Mouse (Mus musculus): ENCODE measurements around the gene Lmf2.

The Lmf2 gene

DNA sequence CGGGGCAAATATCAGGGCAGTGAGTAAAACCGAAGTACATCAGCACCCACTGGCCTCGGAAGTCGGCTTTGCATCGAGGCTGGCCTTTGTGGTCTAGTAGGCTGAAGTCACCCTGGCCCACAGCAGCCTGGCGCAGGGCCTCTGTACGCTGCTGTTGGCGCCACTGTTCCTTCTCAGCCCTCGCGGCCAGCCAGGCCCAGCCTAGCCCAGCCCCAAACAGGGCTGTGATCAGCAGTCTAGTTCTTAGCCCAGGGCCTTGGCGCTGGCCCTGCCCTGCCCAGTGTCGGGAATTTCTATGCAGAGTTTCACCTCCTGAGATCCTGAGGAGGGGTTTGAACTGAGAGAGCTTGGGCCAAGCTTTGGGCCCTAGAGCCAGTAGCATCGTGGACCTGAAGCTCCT lies 16.6 kb upstream of the Lmf2 start:
- no peak for DNase-seq

DNA sequence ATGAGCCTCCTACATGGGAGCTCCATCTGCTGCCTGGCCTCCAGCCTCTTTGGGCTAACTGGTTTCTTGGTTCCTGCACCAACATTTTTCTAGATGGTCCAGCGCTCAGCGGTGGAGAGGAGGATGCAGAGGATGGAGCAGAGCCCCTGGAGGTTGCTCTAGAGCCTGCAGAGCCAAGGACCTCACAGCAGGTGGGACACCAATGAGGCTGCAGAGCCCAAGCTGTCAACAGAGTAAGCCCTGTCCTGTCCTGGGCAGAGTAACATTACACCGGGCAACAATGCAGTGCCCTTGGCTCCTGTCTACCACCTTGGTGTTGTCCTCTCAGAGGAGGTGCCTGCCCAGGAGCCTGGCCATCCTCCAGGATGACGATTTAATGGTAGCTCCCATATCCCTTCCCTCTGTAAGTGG lies 9.7 kb upstream of the Lmf2 start:
- no peak for DNase-seq

DNA sequence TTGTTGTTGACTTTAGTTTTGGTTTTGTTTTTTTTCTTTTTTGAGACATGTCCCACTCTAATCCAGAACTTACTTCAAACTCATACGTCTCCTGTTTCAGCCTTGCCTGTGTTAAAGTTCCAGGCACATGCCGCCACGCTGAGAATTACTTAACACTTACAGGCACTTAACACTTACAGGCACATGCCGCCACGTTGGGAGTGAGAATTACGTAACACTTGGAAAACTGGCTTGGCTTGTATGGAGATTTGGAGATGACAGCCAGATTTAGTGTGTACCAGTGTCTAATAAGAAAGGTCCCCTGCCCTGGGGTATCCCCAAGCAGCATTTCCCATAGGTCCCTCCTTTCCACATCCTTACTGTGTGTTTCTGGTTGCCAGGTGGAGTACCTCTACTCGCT lies 7.6 kb upstream of the Lmf2 start:
- DNase-seq = peak; percentile 85

DNA sequence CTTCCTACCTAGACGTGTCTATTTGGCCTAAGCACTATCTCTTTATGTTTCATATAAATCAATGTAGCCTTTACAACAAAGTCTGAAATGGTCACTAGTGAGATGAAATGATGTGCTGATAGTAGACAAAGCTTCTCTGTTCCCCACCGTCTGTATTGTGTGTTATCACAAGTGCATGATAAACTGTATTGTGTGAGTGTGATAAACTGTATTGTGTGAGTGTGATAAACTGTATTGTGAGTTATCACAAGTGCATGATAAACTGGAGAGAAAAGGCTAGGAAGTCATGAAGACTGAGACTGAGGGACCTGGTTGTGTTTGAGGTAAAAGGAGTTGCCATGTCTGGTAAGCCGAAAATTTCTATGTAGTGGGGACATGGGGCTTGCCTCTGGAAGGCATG lies 3.3 kb upstream of the Lmf2 start:
- no peak for DNase-seq

DNA sequence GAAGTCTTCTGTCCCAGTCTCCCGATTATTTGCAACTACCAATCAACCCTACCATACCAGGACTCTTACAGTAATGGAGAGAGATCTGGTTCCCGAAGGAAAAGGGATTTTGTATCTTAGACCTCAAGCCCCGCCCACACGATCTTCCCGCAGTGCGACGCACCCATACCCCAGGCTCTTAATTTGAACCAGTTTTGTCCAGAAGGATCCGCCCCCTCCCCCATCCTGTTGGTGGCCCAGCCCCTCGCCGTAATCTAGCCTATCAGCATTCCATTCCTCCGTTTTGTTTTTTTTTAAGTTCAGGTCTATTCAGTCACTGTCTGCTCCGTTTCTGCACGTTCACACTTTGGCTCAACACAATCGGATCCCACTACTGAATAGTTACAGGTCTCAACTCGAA lies 913 bp upstream of the Lmf2 start:
- DNase-seq = peak; percentile 79

DNA sequence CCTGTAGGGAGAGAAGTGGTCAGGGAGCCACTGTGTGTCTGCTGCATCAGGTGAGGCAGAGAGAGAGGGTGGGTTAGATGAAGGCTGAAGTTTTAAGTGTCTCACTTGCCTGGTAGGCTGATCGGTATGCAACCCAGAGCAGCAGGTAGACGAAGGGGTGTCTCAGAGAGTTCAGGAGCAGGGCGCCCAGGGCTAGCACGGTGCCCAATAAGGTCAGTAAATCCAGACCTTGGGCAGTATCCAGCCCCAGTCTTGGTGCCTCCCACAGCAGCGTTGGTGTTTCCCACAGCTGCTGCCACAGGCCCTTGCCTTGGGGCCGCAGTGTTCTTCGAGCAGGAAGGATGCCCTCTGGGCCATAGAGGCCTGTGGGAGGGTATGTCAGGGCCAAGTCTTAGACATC lies 1.0 kb downstream of the Lmf2 start:
- DNase-seq = no peak

DNA sequence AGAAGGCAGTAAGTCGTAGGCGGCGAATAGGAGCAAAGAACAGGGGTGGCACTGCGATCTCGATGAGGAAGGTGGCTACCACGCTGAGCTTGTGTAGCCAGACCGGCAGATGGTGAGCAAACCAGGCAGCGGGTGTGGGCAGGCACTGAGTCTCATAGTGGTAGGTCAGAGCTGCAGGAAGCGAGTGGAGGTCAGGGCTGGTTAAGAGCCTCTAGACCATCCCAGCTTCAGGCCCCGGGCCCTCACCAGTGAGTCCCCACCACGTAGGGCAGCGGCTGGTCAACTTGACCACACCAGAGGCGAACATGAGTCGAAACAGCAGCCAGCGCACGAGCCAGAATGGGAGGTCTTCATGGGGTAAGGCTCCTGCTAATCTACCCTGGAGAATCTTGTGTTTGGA lies 1.6 kb downstream of the Lmf2 start:
- no peak for DNase-seq

DNA sequence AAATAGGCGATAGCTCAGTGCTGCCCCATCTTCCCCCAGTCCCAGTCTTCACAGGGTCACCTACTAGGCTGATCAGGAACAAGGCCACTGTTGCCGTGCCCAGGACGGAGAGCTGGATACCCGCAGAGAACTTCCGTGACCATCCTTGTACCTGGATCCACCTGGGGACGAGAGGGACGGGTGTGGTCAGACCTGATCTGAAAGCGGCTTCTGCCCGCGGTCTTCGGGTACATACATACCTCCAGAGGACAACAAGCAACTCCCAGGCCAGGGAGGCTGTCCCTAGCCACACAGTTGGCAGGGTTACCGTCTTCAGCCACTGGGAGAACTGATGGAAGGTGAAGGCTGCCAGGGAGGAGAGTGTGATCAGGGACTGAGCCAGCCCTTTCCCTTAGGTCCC lies 2.7 kb downstream of the Lmf2 start:
- DNase-seq = no peak

DNA sequence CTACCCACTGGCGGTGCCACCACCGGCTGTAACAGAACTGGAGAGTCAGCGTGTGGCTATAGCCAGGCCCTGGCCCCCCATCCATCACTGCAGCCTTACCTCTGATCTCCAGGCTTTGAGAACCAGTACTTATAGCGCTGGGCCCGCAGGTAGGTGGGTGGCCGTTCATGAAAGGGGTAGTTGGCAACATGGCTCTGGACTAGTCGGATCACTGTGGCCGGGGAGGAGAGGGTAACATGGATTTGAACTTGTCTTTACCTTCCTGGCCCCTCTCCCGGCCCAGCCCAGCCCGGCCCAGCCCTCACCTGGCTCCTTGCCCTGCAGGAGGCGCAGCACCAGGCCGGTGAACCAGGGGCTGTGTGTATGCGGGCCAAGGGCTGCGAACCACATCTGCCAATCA lies 3.4 kb downstream of the Lmf2 start:
- no peak for DNase-seq

DNA sequence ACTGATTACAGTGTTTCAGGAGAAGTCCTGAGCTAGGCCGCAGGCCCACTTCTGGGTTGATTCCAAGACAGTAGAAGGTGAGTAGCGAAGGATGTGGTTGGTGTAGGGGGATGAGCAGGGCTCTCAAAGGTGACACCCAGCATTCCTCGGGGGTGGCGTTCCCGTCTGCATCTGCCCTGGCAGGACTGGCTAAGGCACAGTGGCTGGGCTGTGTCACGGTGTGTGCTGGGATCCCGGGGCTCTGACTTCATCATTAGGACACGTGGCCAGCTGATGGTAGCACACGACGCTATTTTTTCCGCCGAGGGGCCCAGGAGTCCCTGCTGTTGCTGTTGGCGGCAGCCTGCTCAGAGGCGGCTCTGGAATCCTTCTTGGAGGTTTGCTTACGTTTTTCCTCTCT lies 4.2 kb downstream of the Lmf2 start:
- no peak for DNase-seq

DNA sequence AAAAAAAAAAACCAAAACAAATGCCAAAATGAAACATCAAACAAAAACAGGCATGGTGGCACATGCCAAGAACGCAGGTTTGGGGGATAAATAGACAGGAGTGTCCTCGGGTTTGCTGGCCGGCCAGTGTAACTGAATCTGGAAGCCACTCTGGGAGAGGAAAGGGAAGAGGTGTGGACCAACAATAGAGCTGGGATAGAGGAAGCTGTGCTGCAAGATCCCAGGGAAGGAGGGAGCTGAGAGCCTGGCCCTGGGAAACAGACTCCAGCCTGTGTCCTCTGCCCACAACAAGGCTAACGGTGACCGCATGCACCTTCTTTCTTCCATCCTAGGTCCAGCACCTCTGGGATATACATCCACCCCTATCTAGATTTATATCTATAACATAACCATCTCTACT lies 5.0 kb downstream of the Lmf2 start:
- peak; percentile 45 for DNase-seq

DNA sequence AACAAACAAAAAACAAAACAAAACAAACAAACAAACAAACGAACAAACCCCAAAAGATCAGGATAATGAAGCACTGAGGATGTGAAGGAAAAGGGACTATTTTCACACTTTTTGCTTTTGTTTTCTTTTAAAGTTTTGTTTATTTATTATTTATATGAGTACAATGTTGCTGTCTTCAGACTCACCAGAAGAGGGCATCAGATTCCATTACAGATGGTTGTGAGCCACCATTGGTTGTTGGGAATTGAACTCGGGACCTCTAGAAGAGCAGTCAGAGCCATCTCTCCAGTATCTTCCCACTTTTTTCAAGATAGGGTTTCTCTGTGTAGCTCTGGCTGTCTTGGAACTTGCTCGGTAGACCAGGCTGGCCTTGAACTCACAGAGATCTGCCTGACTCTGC lies 12.1 kb downstream of the Lmf2 start:
- DNase-seq = peak; percentile 36

DNA sequence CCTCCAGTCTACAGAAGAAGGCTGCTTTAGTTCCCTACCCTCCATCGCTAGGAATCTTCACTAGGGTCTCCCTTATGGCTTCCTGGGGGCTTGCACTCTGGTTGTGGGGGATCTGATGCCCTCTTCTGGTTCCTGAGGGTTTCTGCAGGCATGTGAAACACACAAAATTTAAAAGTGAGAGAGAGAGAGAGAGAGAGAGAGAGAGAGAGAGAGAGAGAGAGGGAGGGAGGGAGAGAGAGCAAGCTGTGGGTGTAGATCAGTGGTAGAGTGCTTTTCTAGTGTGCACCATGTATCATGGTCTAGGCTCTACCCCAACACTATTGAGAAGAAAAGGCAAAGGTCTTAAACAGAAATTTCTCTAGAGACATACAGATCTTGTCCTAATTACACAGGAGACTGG lies 13.8 kb downstream of the Lmf2 start:
- DNase-seq = no peak

DNA sequence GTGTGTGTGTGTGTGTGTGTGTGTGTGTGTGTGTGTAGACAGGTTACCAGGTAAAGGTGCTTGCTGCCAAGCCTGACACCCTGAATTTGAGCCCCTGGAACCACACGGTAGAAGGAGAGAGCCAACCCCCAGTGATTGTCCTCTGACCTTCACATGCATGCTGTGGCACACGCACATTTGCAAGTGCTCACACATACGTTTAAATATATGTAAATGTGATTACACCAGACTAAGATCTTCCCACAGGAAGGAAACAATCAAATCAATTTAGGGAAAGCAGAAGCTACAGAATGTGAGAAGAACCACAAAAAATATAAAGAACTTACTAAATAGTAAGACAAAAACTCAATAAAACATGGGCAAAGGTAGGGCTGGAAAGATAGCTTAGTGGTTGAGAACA lies 15.3 kb downstream of the Lmf2 start:
- DNase-seq = no peak

DNA sequence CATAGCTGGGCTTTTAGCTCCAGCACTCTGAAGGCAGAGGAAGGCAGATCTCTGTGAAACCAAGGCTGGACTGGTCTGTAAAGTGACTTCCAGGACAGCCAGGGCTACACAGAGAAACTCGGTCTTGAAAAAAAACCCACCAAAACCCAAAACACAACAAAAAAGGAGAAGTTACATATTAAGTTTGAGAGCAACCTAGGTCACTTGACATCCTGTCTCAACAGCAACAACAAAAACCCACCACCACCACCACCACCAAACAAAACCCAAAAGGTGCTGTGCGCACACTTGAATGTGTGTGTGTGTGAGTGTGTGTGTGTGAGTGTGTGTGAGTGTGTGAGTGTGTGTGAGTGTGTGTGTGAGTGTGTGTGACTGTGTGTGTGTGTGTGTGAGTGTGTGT lies 15.8 kb downstream of the Lmf2 start:
- no peak for DNase-seq

DNA sequence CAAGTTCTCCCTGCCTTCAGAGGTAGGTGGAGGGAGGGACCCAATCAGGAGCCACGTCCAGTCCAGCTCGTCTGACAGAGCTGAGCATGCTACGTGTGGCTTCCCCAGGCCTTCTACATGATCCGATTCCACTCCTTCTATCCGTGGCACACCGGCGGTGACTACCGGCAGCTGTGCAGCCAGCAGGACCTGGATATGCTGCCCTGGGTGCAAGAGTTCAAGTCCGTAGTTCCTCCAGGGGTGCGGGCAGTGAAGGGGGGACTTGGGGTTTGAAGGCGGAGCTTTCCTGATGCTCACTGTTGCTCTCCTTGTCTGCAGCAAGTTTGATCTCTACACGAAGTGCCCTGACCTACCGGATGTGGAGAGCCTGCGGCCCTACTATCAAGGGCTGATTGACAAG lies 19.0 kb downstream of the Lmf2 start:
- DNase-seq = no peak

DNA sequence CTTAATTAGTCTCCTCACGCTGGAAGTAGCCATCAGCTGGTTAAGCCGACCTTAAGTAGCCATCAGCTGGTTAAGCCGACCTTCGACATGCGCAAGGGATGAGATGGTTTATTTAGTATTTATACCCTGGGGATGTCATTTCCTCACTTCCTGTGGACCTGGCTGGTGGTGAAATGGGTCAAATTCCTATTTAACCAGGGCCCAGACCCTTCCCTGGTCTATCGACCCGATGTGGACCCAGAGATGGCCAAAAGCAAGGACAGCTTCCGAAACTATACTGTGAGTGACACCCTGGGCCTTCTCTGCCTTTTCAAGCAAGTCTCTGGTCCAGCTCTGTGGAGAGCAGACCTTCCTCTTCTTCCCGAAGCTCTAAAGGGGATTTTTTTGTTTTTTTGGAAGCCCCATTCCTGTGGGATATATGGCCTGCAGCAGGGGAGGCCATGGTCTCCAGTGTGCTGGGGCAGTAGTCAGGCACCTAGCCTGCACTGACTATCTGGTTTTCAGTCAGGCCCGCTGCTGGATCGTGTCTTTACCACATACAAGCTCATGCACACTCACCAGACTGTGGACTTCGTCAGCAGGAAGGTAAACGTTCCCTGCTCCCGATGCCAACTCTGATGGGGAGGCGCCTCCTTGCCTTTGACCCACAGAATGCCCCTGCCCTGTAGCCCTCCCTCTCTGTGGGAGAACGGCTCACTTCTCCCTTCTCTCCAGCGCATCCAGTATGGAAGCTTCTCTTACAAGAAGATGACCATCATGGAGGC lies 20.5 kb downstream of the Lmf2 start:
- DNase-seq = no peak

DNA sequence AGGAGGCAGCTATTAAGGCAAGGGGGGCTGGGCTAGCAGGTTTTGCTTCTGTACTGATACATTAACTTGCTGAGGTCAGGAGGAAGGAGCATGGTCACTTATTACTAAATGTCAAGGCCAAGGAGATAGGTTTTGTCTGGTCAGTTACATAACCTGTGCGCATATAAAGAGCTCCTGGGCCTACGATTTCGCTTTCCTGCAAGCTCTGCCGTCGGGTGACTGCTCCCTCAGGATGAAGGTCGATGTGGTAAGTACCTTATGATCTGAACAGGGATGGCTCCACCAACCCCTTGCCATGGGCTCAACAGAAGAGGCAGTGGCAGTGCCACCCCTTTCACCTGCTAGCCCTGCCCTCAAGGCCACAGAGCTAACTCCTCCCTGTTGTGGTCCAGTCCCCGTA lies 21.2 kb downstream of the Lmf2 start, which contains the start of gene Miox:
TSS of gene Miox (plus strand) at position 128 of the 400 bp plus-strand sequence.
- DNase-seq = no peak

DNA sequence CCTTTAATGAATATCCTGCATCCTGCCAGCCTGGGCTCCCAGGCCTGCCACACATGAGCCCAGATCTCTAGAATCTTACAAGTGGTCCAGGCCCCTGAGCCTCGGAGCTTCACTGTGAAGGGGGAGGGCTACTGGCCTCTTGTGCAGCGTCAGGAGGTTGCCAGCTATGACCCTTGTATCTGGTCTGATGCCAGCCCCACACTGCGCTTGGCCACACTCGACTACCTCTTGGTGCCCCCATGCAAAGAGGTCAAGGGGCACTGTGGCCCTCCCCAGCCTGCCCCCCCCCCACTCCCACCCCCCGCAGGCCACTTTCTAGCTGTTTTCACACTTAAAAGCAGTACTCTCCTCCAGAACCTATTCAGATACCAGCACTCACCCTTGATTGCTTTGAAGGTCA lies 29.0 kb downstream of the Lmf2 start:
- DNase-seq = no peak

DNA sequence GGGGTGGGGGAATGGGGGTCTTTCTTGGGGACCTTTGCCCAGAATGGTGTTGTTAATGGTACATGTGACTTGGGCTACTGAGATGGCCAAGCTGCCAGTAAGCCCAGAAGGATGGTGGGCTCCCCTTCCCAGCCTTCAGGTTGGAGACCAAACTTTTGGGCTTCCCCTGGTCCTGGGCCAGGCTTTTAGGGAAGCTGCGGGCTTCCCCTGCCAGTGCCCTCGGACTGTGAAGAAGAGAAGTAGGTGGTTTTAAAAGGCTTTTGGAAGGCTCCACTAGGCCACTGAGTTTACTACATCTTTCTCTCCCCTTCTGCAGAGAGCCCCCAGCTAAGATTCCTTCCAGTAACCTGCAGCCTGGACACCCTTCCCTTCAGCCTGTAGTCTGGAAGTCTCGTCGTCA lies 31.8 kb downstream of the Lmf2 start:
- no peak for DNase-seq

DNA sequence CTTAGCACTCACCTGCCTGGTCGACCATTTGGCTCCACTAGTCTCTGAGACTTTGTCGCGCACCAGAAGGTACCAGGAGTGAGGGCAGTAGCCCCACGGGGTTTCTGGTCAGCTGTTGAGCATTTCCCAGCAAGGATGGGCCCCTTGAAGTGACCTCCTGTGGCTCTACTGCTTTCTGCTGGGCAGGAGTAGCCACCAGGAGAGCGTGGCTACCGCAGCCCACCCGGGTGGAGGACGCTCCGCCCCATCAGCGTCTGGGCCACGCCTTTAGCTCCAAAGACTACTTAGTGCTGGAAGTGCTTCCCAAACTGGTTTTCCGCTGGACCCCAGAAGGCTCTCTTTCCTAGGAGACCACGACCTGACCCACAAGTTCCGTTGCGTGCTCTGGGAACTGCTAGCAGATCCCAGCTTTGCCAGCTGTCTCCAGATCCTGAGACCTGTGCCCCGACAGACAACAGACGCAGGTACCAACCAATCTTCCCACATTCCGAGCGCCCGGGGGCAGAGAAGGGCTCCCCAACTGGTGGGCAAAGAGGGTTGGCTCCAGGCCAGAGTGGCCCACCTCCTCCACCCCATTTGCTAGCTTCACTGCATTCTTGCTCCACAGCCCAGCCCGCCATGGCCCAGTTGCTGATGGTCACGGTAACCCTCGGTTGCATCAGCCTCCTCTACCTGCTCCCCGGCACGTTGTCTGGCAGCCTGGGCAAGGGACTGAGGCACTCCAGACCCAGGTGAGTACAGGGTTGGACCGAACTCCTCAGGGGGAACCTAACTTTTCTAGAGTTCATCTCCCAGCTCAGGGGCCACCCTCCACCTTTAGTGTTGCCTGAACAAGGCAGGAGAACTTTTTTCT lies 32.6 kb downstream of the Lmf2 start, which contains the start of gene Adm2:
TSS of gene Adm2 (plus strand) at position 51 of the 853 bp plus-strand sequence.
- DNase-seq = no peak

DNA sequence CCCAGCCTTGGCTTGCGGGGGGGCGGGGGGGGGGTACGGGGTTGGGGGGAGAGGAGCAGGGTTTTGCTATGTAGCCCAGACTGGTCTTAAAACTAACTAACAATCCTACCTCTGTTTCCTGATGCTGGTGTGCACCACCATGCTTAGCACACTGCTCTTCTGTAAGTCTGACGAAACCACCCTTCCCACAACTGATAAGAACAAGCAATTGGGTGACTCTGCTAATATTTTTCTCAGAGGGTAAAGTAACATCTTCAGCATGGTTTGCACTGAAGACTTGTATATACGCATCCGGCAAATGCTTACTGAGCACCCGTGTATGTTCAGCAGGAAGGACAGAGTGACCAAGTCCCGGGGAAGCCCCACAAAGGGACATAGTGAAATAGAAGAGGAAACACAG lies 34.2 kb downstream of the Lmf2 start:
- DNase-seq = no peak

DNA sequence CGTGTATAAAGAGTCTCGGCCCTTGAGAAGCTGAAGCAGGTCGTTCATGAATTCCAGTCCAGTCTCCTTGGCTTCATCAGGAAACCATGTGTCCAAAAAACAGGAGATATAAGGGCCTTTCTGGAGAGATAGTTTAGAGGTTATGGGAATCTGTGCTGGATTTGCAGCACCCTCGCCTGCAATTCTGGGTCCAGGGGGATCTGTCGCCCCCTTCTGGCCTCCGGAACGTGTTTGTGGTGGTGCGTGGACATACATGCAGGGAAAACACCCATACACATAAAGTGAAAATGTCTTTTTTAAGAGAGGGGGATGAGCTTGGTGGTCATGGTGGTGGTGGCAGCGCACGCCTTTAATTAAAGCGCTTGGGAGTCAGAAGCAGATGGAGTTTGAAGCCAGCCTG lies 39.3 kb downstream of the Lmf2 start:
- DNase-seq = peak; percentile 25

DNA sequence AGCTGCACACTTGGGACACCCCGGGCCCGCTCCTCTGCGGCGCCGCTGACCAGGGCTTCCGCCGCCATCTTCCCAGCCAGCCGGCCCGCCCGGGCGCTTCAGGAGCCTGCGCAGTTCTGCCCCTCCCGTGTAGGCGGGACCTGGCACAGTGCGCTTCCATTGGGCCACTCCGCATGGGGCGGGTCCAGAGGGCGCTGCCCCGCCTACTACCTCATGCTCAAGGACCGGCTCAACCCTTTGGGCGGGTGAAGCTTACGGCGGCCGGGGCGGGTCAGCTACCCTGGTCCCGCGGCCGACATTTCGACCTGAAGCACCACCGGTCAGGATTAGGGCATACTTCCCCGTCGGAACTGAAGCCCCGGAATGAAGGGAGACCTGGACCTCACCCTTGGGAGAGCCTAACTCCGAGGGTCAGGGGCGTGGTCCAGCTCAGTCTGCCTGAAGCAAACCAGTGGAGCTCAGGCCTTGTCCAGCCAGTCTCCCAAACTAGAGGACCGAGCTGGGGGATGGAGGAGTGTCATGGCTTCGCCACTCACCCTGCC lies 40.2 kb downstream of the Lmf2 start, which contains the start of gene Sbf1:
TSS of gene Sbf1 (minus strand) at position 122 of the 542 bp plus-strand sequence.
- DNase-seq = peak; percentile 99
